Mouse (Mus musculus): ENCODE measurements around the gene Zfp106. TPM values are rescaled to one million over a fixed set of nuclear protein-coding genes. Genes with fewer than 3 reads are reported as not detected.

The Zfp106 gene
- polyA plus RNA-seq, 1 experiment, result 19.7 TPM

GRCm38 (mm10) chr2:120463328-120463727, 100.3 kb downstream of the Zfp106 start:
- Histone ChIP-seq H3K4me3 (ENCODE audit: control insufficient read depth, low read depth, low read length) (no peak overlapping the region), H3K27ac (ENCODE audit: control insufficient read depth, insufficient read depth, low read depth, low read length) (no peak overlapping the region), H3K36me3 (ENCODE audit: control insufficient read depth, insufficient read depth, low read length) (no peaks in the 10 kb centered on the region), H3K4me1 (ENCODE audit: control insufficient read depth, insufficient read depth, low read length) (no peaks in the 10 kb centered on the region; the same call in 1 of the 2 replicates), H3K27me3 (ENCODE audit: control insufficient read depth, insufficient read depth, low read length) (no peaks in the 10 kb centered on the region)
- no peak for TF ChIP-seq CTCF (IDR thresholded peaks at IDR 0.05; ENCODE audit: control insufficient read depth, insufficient read depth, insufficient replicate concordance, low read depth, low read length)
- no peak for TF ChIP-seq POLR2A (IDR thresholded peaks at IDR 0.05; ENCODE audit: control insufficient read depth, low read depth, low read length)

GRCm38 (mm10) chr2:120460216-120460615, 103.4 kb downstream of the Zfp106 start:
- no peaks in the 10 kb centered on the region; the same call in 1 of the 2 replicates for H3K4me1 ChIP-seq (ENCODE audit: control insufficient read depth, insufficient read depth, low read length)
- H3K4me3 ChIP-seq (ENCODE audit: control insufficient read depth, low read depth, low read length), result no peak overlapping the region
- H3K27ac ChIP-seq (ENCODE audit: control insufficient read depth, insufficient read depth, low read depth, low read length), result no peak overlapping the region

More at GRCm38 (mm10) chr2:120460216-120460615, 103.4 kb downstream of the Zfp106 start:
- no peaks in the 10 kb centered on the region for H3K36me3 ChIP-seq (ENCODE audit: control insufficient read depth, insufficient read depth, low read length)
- H3K27me3 ChIP-seq (ENCODE audit: control insufficient read depth, insufficient read depth, low read length), result no peaks in the 10 kb centered on the region
- TF ChIP-seq POLR2A (IDR thresholded peaks at IDR 0.05; ENCODE audit: control insufficient read depth, low read depth, low read length) (no peak), CTCF (IDR thresholded peaks at IDR 0.05; ENCODE audit: control insufficient read depth, insufficient read depth, insufficient replicate concordance, low read depth, low read length) (no peak)

Other genes with a start within 250 kb of the Zfp106 start
- gene Pla2g4f, start 249.7 kb downstream of the Zfp106 start, polyA plus RNA-seq (2012; rRNA removed), result 0.20 and 0.31 TPM in 2 replicates
- 10.6 and 11.4 TPM in 2 replicates for gene Vps39, start 210.7 kb downstream of the Zfp106 start, polyA plus RNA-seq (2012; rRNA removed)
- 7.2 and 8.4 TPM in 2 replicates for gene Ganc, start 159.9 kb downstream of the Zfp106 start, polyA plus RNA-seq (2012; rRNA removed)
- gene Tmem87a, start 159.7 kb downstream of the Zfp106 start, polyA plus RNA-seq (2012; rRNA removed), result 6.7 and 7.2 TPM in 2 replicates
- 0.75 and 1.2 TPM in 2 replicates for gene Capn3, start 107.8 kb downstream of the Zfp106 start, polyA plus RNA-seq (2012; rRNA removed)
- 9.9 and 14.7 TPM in 2 replicates for gene Snap23, start 3.8 kb upstream of the Zfp106 start, polyA plus RNA-seq (2012; rRNA removed)
- 3.0 and 5.0 TPM in 2 replicates for gene Haus2, start 45.5 kb upstream of the Zfp106 start, polyA plus RNA-seq (2012; rRNA removed)
- 217 and 232 TPM in 2 replicates for gene Lrrc57, start 45.7 kb upstream of the Zfp106 start, polyA plus RNA-seq (2012; rRNA removed)
- 26.9 and 28.7 TPM in 2 replicates for gene Stard9, start 65.3 kb upstream of the Zfp106 start, polyA plus RNA-seq (2012; rRNA removed)

Measured in testis, adult 2 months (tissue).